Mouse (Mus musculus) macrophage (primary cell): ENCODE measurements around the gene Gfi1b. TPM values are rescaled to one million over a fixed set of nuclear protein-coding genes. Genes with fewer than 3 reads are reported as not detected.

Experiments used
- H3K27ac ChIP-seq: fragments of 350-480 bp; formaldehyde crosslinking; 2 replicates; pipeline ENCODE4 v1.9.0; 2021
- H3K36me3 ChIP-seq: fragments of 350-480 bp; formaldehyde crosslinking; 2 replicates; pipeline ENCODE4 v1.9.0; 2021; ENCODE audit errors: inconsistent target
- H3K4me3 ChIP-seq: fragments of 350-480 bp; formaldehyde crosslinking; 2 replicates; pipeline ENCODE4 v1.9.0; 2021; ENCODE audit errors: inconsistent target
- H3K79me2 ChIP-seq: fragments of 350-480 bp; formaldehyde crosslinking; 2 replicates; pipeline ENCODE4 v1.9.0; 2021; ENCODE audit errors: inconsistent target
- WGBS: methylation state at CpG from one replicate; pipeline ENCODE4 v1.1.7; 2026; ENCODE audit warnings: inconsistent platforms; ENCODE audit not compliant: missing documents; 5-methylcytosine and 5-hydroxymethylcytosine counted together
- polyA plus RNA-seq: library from polyadenylated mRNA; stranded (reverse); fragments of 250-400 nt; gene quantifications from 3 replicates; pipeline ENCODE4 v1.2.4, GENCODE M21; 2018; ENCODE audit warnings: inconsistent platforms

Gene Gfi1b
- polyA plus RNA-seq, 1 experiment from 2014 or later: 0.10 TPM

DNA sequence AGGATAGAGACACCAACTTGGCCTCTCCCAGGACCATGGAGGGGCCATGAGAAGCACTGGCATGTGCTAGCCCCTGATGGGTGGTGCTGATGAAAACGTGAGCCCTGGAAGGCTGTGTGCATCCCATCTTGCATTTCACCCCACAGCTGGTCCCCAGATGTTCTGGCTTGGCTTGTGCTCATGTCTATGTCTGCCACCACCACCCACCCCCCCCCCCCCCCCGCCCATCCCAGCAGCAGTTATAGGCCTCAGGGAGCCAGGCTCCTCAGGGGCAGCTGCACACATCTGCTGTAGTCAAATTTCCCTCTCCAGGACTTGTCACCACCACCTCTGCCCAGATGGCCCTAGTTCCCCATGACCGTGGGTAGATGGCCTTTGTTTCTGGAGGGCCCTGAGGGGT lies 51.9 kb downstream of the Gfi1b start:
- no peaks in the 10 kb centered on the region for H3K79me2 ChIP-seq
- no peak overlapping the region for H3K27ac ChIP-seq
- whole genome bisulfite sequencing: 88% methylated on average over 2 of the region's 3 CpGs
- H3K36me3 ChIP-seq: peaks cover 61% of the 10 kb centered on the region
- no peak overlapping the region for H3K4me3 ChIP-seq

DNA sequence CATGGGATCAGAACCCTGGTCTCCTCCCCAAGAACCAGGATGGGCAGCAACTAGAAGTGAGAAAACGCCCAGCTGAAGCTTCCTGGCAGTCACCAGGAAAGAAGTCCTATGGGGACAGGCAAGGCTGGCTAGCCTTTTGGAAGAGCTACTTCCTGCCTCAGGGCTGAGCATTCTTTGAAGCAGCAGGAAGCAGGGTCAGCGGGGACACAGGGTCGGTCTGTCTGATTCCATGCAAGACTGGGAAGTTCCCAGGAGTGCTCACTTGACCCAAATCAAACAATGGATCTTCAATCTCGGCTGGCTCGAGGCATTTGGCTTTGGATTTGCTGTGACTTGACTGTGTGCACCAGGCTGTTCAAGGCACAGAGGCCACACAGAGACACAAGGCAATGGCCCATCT lies 55.2 kb downstream of the Gfi1b start:
- H3K27ac ChIP-seq: no peak overlapping the region
- 82% methylated on average over 5 of the region's 5 CpGs for WGBS
- no peak overlapping the region for H3K4me3 ChIP-seq
- peaks cover 41% of the 10 kb centered on the region for H3K36me3 ChIP-seq
- no peaks in the 10 kb centered on the region for H3K79me2 ChIP-seq

DNA sequence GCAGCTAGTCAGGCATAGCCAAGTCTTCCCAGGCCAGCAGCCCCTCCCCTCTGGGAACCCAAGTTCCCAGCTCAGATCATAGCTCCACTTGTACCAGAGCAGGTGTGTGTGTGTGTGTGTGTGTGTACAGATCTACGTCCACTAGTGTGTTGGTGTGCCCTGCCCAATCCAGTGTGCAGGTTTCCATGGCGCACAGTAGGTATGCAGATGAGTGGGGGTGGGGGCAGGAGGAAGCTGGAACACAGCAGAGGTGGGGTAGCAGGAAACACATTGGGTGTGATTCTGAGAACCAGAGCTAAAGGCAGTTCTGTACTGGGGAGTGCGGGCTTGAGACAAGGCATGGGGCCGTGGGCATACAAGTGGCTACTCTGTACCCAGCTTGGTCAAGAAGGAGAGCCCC lies 57.4 kb downstream of the Gfi1b start:
- no peak overlapping the region for H3K27ac ChIP-seq
- H3K36me3 ChIP-seq: peaks cover 29% of the 10 kb centered on the region
- no peaks in the 10 kb centered on the region for H3K79me2 ChIP-seq
- WGBS: 91% methylated on average over 4 of the region's 4 CpGs
- no peak overlapping the region for H3K4me3 ChIP-seq

DNA sequence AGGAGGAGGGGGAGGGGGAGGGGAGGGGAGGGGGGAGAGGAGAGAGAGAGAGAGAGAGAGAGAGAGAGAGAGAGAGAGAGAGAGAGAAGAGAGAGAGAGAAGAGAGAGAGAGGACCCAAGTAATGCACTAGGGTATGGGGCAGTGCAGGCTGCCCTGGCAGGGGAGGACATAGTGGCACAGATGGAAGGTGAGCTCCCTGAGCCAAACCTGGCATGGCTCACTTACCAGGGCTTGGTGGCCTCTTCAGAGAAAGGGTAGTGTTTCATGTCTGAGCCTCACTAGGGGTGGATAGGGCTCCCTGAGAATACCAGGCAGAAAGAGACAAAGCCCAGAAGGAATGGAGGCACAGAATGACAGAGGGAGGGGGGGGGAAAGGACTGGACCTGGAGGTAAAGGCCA lies 58.0 kb downstream of the Gfi1b start:
- Histone ChIP-seq H3K79me2 (no peaks in the 10 kb centered on the region), H3K36me3 (peaks cover 24% of the 10 kb centered on the region), H3K27ac (no peak overlapping the region), H3K4me3 (no peak overlapping the region)

DNA sequence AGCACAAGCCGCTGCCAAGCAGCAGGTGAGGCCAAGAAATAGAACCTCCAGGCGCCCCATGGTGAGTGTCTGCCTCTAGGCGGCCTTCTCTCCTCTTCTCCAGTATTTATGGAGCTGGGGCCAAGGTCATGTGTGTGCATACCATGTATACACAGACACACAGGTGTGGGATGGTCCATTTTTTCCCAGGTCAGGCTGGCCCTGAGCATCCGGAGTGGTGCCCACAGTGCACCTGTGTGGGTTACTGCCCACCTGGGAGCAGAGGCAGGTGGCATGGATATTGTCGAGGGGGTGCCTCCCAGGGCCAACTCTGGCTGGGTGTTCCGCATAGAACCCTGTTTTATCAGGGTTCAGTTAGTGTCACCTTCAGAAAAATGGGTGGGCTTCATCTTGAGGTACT lies 58.5 kb downstream of the Gfi1b start, which contains the start of gene Cel:
Gene Cel, minus strand, starts transcription at position 101 of the 400 bp plus-strand sequence.
- no peak within 1 kb of the TSS for H3K27ac ChIP-seq
- 84% methylated on average over 6 of the region's 6 CpGs for WGBS
- no peak within 1 kb of the TSS for H3K4me3 ChIP-seq
- no peaks in the 10 kb centered on the region for H3K79me2 ChIP-seq
- peaks cover 21% of the 10 kb centered on the region for H3K36me3 ChIP-seq

Other genes starting within 250 kb of the Gfi1b start
- 0.14 to 0.25 TPM (median 0.14 TPM) in 3 replicates for gene Ppp1r26, start 175.2 kb downstream of the Gfi1b start, polyA plus RNA-seq
- not detected in 3 replicates for gene 1700007K13Rik, start 155.7 kb downstream of the Gfi1b start, polyA plus RNA-seq
- 21.3 to 32.9 TPM (median 31.3 TPM) in 3 replicates for gene Mrps2, start 153.9 kb downstream of the Gfi1b start, polyA plus RNA-seq
- 5.3 to 10.9 TPM (median 10.7 TPM) in 3 replicates for gene Gbgt1, start 125.1 kb downstream of the Gfi1b start, polyA plus RNA-seq
- gene Gm10134, start 115.9 kb downstream of the Gfi1b start, polyA plus RNA-seq: 4.6 to 7.7 TPM (median 6.7 TPM) in 3 replicates
- gene Ralgds, start 108.9 kb downstream of the Gfi1b start, polyA plus RNA-seq: 13.9 to 47.0 TPM (median 37.1 TPM) in 3 replicates
- gene Cel, start 58.6 kb downstream of the Gfi1b start, polyA plus RNA-seq: not detected in 3 replicates
- 10.4 to 14.6 TPM (median 10.5 TPM) in 3 replicates for gene Gtf3c5, start 38.2 kb downstream of the Gfi1b start, polyA plus RNA-seq
- gene Tsc1, start 19.2 kb upstream of the Gfi1b start, polyA plus RNA-seq: 11.4 to 16.4 TPM (median 15.1 TPM) in 3 replicates
- 11.7 to 25.3 TPM (median 13.8 TPM) in 3 replicates for gene Spaca9, start 77.7 kb upstream of the Gfi1b start, polyA plus RNA-seq
- gene Ak8, start 78.2 kb upstream of the Gfi1b start, polyA plus RNA-seq: 5.3 to 14.5 TPM (median 9.7 TPM) in 3 replicates
- 11.5 to 17.4 TPM (median 12.1 TPM) in 3 replicates for gene Gtf3c4, start 218.4 kb upstream of the Gfi1b start, polyA plus RNA-seq
- 9.6 to 15.8 TPM (median 9.6 TPM) in 3 replicates for gene Ddx31, start 218.4 kb upstream of the Gfi1b start, polyA plus RNA-seq